Mouse (Mus musculus) testis, adult 2 months (tissue): ENCODE measurements at regions not wholly inside any gene's neighbourhood (a gene's known extent, or its start where the extent isn't known, plus 50 kb on each side); places are given as distances from the start of the nearest gene placed in this dataset.

Experiments used
- CTCF ChIP-seq: fragments of 200-500 bp; IDR thresholded peaks from 2 replicates; pipeline ENCODE4 v1.5.1; 2012; ENCODE audit warnings: low read depth, mild to moderate bottlenecking, inconsistent platforms, low read length, moderate library complexity; ENCODE audit not compliant: control insufficient read depth, insufficient read depth, insufficient replicate concordance
- POLR2A ChIP-seq: fragments of 200-500 bp; IDR thresholded peaks from 2 replicates; pipeline ENCODE4 v1.6.1; 2012; ENCODE audit warnings: low read depth, mild to moderate bottlenecking, inconsistent platforms, low read length, moderate library complexity; ENCODE audit not compliant: control insufficient read depth

DNA sequence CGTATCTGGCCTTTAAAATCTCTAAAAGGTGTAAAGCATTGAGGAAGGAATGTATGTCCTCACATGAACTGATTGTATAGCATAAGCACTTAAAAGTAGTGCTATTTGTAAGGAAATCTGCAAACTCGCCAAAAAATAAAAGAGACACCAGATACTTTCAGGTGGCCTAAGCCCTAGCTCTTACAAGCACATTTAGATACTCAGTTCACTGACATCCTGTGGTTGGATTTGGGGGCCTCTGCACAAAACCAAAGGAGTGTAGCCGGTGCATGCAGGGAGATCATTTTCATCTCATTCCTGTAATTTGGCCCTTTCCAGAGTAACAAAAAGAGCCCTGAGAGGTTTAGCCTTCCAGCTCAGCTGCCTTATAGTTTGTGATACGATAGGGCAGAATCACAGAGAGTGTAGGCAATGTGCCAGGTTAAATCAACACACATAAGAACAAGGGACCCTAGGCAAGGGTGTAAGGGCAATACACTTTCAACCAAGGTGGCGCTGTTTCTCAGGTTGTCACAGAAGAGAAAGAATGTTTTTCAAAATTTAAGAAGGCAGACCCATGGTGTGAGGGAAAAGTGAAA lies 77.5 kb upstream of the Csl start:
- no peak for TF ChIP-seq CTCF
- TF ChIP-seq POLR2A = no peak
